26 mouse cellular contexts compared by ENCODE assay signal in genomic region chr16:48608224-48608623, GRCm38 (mm10).
"Had no signal": no experiment of that assay in that cellular context is flagged by ENCODE, and none has a peak within 500 bp of the region (broad histone marks: within the 10 kb centered on the region; RNA-seq: fewer than 3 reads in every experiment).

No protein-coding gene starts in this region.

- H3K4me2 ChIP-seq: heart, embryonic 13.5 days; heart, embryonic 15.5 days; hindbrain, embryonic 13.5 days; hindbrain, embryonic 15.5 days; kidney, embryonic 15.5 days; limb, embryonic 13.5 days; limb, embryonic 15.5 days; liver, embryonic 12.5 days had no signal

- H3K4me1 ChIP-seq: heart, embryonic 10.5 days; heart, embryonic 13.5 days; heart, embryonic 15.5 days; hindbrain, embryonic 13.5 days; hindbrain, embryonic 15.5 days; kidney, embryonic 15.5 days; limb, embryonic 13.5 days; limb, embryonic 15.5 days; liver, embryonic 12.5 days had no signal

- H3K27ac ChIP-seq: gastrocnemius, adult 2 months; heart, embryonic 10.5 days; heart, embryonic 13.5 days; heart, embryonic 15.5 days; hindbrain, embryonic 13.5 days; hindbrain, embryonic 15.5 days; hindbrain, postnatal 0 days; kidney, embryonic 15.5 days; kidney, postnatal 0 days; limb, embryonic 13.5 days; limb, embryonic 15.5 days; liver, embryonic 12.5 days had no signal

- DNase-seq: gastrocnemius, adult 2 months; gastrocnemius, postnatal 10 days; gastrocnemius, postnatal 25 days; heart, adult 18-20 months; heart, postnatal 14 days; heart, postnatal 36 days; kidney, adult 11 months; kidney, adult 2 months; kidney, adult 9 months; kidney, postnatal 14 days; kidney, postnatal 36 days; layer of hippocampus, adult 9-11 months; layer of hippocampus, postnatal 36 days; left cerebral cortex, postnatal 4 days had no signal

- H3K36me3 ChIP-seq: heart, embryonic 10.5 days; heart, embryonic 13.5 days; heart, embryonic 15.5 days; hindbrain, embryonic 13.5 days; hindbrain, embryonic 15.5 days; kidney, embryonic 15.5 days; limb, embryonic 13.5 days; limb, embryonic 15.5 days; liver, embryonic 12.5 days had no signal

- H3K27me3 ChIP-seq: heart, embryonic 13.5 days; heart, embryonic 15.5 days; hindbrain, embryonic 13.5 days; hindbrain, embryonic 15.5 days; kidney, embryonic 15.5 days; limb, embryonic 13.5 days; limb, embryonic 15.5 days; liver, embryonic 12.5 days had no signal

- ATAC-seq: hindbrain, postnatal 0 days; intestine, embryonic 16.5 days; liver, embryonic 12.5 days had no signal

- H3K4me3 ChIP-seq: gastrocnemius, adult 2 months; heart, embryonic 10.5 days; heart, embryonic 13.5 days; heart, embryonic 15.5 days; hindbrain, embryonic 13.5 days; hindbrain, embryonic 15.5 days; kidney, embryonic 15.5 days; limb, embryonic 13.5 days; limb, embryonic 15.5 days; liver, embryonic 12.5 days had no signal

- H3K9ac ChIP-seq: heart, embryonic 13.5 days; heart, embryonic 15.5 days; hindbrain, embryonic 13.5 days; hindbrain, embryonic 15.5 days; kidney, embryonic 15.5 days; limb, embryonic 13.5 days; limb, embryonic 15.5 days; liver, embryonic 12.5 days had no signal

- H3K9me3 ChIP-seq: heart, embryonic 10.5 days; heart, embryonic 13.5 days; heart, embryonic 15.5 days; hindbrain, embryonic 13.5 days; hindbrain, embryonic 15.5 days; kidney, embryonic 15.5 days; limb, embryonic 13.5 days; limb, embryonic 15.5 days; liver, embryonic 12.5 days had no signal
